ENCODE assay signal across 9 mouse cellular contexts in genomic region chrX:85721226-85721625, GRCm38 (mm10). TPM values are rescaled to one million over a fixed set of nuclear protein-coding genes. Genes with fewer than 3 reads are reported as not detected.
A peak's percentile ranks its signal among the peaks of the same experiment; 100 is the strongest.
DNase-seq lines count a peak whose midpoint lies in the region; ATAC-seq and TF ChIP-seq lines count a peak whose summit lies in the region.
"Had no signal": no experiment of that assay in that cellular context is flagged by ENCODE, and none has a peak within 500 bp of the region (broad histone marks: within the 10 kb centered on the region; RNA-seq: fewer than 3 reads in every experiment).

No protein-coding gene starts in this region.

- H3K9me3 ChIP-seq in heart, postnatal 0 days (replicated peaks; ENCODE audit: control insufficient read depth, low read length): no peaks in the 10 kb centered on the region
- no peaks in the 10 kb centered on the region for H3K9me3 ChIP-seq in heart, embryonic 12.5 days (replicated peaks)
- H3K9me3 ChIP-seq: heart, embryonic 15.5 days had no signal

- no peak overlapping the region for H3K27ac ChIP-seq in heart, postnatal 0 days (ENCODE audit: low read depth)
- H3K27ac ChIP-seq in heart, embryonic 12.5 days (ENCODE audit: poor library complexity, severe bottlenecking): no peak overlapping the region
- H3K27ac ChIP-seq: heart, embryonic 15.5 days had no signal

- TF ChIP-seq CTCF in heart, postnatal 0 days (IDR thresholded peaks at IDR 0.05; ENCODE audit: low read depth): peak; percentile 36

- no peak for DNase-seq in heart, postnatal 0 days (ENCODE audit: low spot score)
- no peak for DNase-seq in heart, adult 11 months
- peak; percentile 66 to 73 for DNase-seq in B cell, adult 2 months
- peak; percentile 12 to 28 for DNase-seq in natural killer cell, adult 2 months (ENCODE audit: low spot score in 2 of 2)
- no peak for DNase-seq in neural tube, embryonic 10.5 days (ENCODE audit: extremely low spot score, low spot score)
- no peak for DNase-seq in gastrocnemius, postnatal 14 days

- no peak for ATAC-seq in heart, postnatal 0 days (ENCODE audit: insufficient read depth, low read depth)
- ATAC-seq in activated CD4-positive, CD25-positive, alpha-beta regulatory T cell, adult 4 months: peak; percentile 61
- no peak for ATAC-seq in heart, embryonic 12.5 days (ENCODE audit: insufficient number of reproducible peaks, low FRiP score)

- H3K9ac ChIP-seq in heart, postnatal 0 days (replicated peaks; ENCODE audit: low read depth, low read length): no peak overlapping the region
- no peak overlapping the region for H3K9ac ChIP-seq in heart, embryonic 12.5 days
- H3K9ac ChIP-seq: heart, embryonic 15.5 days had no signal

- no peak overlapping the region for H3K4me2 ChIP-seq in heart, postnatal 0 days (ENCODE audit: low read depth, low read length)
- H3K4me2 ChIP-seq in heart, embryonic 12.5 days: no peak overlapping the region
- H3K4me2 ChIP-seq: heart, embryonic 15.5 days had no signal

- no peak for TF ChIP-seq EP300 in heart, postnatal 0 days (IDR thresholded peaks at IDR 0.05; ENCODE audit: low read depth)

- no peaks in the 10 kb centered on the region for H3K27me3 ChIP-seq in heart, postnatal 0 days (ENCODE audit: control insufficient read depth, insufficient read depth, low read length)
- H3K27me3 ChIP-seq in heart, embryonic 12.5 days (replicated peaks): no peaks in the 10 kb centered on the region
- H3K27me3 ChIP-seq: heart, embryonic 15.5 days had no signal

- H3K36me3 ChIP-seq in heart, postnatal 0 days (replicated peaks; ENCODE audit: control insufficient read depth, insufficient read depth, low read length): 0 out of 2 replicates have a peak, but pooled peaks cover 4% of the 10 kb centered on the region
- peaks cover 3% of the 10 kb centered on the region for H3K36me3 ChIP-seq in heart, embryonic 12.5 days
- H3K36me3 ChIP-seq: heart, embryonic 15.5 days had no signal

- H3K4me1 ChIP-seq in heart, postnatal 0 days (ENCODE audit: control insufficient read depth, insufficient read depth): no peaks in the 10 kb centered on the region
- H3K4me1 ChIP-seq in heart, embryonic 12.5 days (replicated peaks): no peaks in the 10 kb centered on the region
- H3K4me1 ChIP-seq: heart, embryonic 15.5 days had no signal

- H3K4me3 ChIP-seq in heart, postnatal 0 days (ENCODE audit: low read depth, low read length): no peak overlapping the region
- H3K4me3 ChIP-seq in heart, embryonic 12.5 days: no peak overlapping the region
- H3K4me3 ChIP-seq: heart, embryonic 15.5 days had no signal

- intact Hi-C loops in gastrocnemius, postnatal 14 days (cut with DNase I; ENCODE audit: low total_unique reads): no loop called here

RNA-seq across cellular contexts. Expression of gene Gk, which starts 55.4 kb away (rescaled TPM):
- total RNA-seq in heart, postnatal 0 days (2014; rRNA removed; ENCODE audit: low replicate concordance): 22.6 and 24.0 TPM in 2 replicates
- 17.9 and 18.7 TPM in 2 replicates for polyA plus RNA-seq in heart, postnatal 0 days (2015; fragmentation: Nextera tagmentation; extraction: Ambion mirVana)
- polyA plus RNA-seq in activated CD4-positive, CD25-positive, alpha-beta regulatory T cell, adult 4 months (2017; shearing (Covaris generic)): 1 to 10 TPM; 2.2 to 3.3 TPM
- total RNA-seq in gastrocnemius, postnatal 14 days (2021): 1 to 10 TPM; 2.2 to 2.5 TPM
- polyA plus RNA-seq in heart, embryonic 12.5 days (2016; fragmentation: Nextera tagmentation; extraction: Ambion mirVana): 22.3 and 24.9 TPM in 2 replicates

Comparison
In these comparisons a context has a peak if more than half of its experiments do, and no peak if none do; other contexts are left out.
1. DNase-seq: peak in B cell, adult 2 months (2 of 2) and natural killer cell, adult 2 months (2 of 2); none in heart, postnatal 0 days (single experiment), heart, adult 11 months (single experiment), neural tube, embryonic 10.5 days (single experiment) and gastrocnemius, postnatal 14 days (single experiment).